Mouse (Mus musculus): ENCODE measurements at regions not wholly inside any gene's neighbourhood (a gene's known extent, or its start where the extent isn't known, plus 50 kb on each side); places are given as distances from the start of the nearest gene placed in this dataset.

DNA sequence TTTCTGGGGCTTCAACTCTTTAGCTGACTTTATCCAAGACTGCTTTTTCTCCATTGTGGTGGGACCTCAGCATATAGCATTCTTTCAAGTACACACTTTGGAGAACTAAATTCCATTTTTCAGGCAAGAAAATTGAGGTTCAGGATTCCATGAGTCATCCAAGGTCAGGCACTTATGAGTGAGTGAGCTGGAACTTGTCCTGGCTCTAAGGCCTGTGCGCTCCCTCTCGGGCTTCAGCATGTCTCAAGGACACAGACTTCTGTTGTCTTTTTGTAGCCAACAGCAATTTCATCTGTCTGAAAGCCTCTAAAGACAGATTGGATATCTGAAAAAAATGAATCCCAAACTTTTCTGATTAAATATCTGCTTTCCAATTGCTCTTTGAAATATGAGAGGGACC is 769.1 kb upstream of the 4930452B06Rik start:
- TF ChIP-seq CTCF (IDR thresholded peaks at IDR 0.05; ENCODE audit: borderline replicate concordance, control insufficient read depth, extremely low read depth, insufficient read depth, low read length, poor library complexity) (no peak), POLR2A (IDR thresholded peaks at IDR 0.05; ENCODE audit: control insufficient read depth, extremely low read depth, insufficient read depth, low read length, poor library complexity) (no peak)

All from thymus, adult 2 months (tissue).